Mouse (Mus musculus): ENCODE data around the gene Adam8. TPM values are rescaled to one million over a fixed set of nuclear protein-coding genes. Genes with fewer than 3 reads are reported as not detected.

Gene Adam8
- total RNA-seq, 2 experiments from 2014 or later, result 0.30 to 0.86 TPM

- DNase-seq, result no peak
- intact Hi-C loops (cut with DNase I), result no loop called here
Observed at GRCm38 (mm10) chr7:139980778-139981177, 11.6 kb downstream of the Adam8 start.

GRCm38 (mm10) chr7:139979011-139979719, 13.2 kb downstream of the Adam8 start:
- DNase-seq, result no peak
- intact Hi-C loops (cut with DNase I), result no loop called here

DNA sequence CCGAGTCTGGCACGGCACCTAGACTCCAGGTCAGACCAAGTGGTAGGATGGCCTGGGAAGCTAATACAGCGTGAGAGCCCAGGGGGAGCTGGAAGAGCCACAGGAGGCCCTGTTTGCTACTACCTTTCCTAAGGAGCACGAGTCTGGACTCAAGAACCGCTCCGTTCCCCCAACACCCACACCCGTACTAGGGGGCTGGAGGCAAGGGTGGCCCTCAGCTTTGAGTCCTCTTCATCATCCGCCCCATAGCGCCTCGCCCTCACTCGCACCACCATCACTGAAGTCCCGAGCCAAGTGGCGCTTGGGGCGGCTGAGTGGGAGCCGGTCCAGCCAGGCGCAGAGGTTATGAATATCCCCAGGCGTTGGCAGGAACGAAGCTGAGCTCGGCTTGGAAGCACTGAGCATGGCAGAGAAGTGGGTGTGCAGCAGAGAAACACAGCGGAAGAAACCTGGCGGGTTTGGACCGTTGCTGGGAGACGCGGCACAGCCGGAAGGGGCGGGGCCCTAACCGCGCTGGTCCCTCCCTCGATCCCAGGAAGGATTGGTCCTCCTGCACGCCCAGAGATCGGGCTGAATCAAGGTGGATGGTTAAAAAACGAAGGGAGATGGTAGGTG, 14.0 kb downstream of the Adam8 start, which contains the start of gene 6430531B16Rik:
Gene 6430531B16Rik (minus strand): TSS at position 478 of the 615 bp plus-strand sequence.
- intact Hi-C loops (cut with DNase I), result no loop called here
- DNase-seq, result peak; percentile 78 to 83

- DNase-seq, result no peak
- intact Hi-C loops (cut with DNase I), result no loop called here
Observed at GRCm38 (mm10) chr7:139975471-139975870, 16.9 kb downstream of the Adam8 start.

- no peak for DNase-seq
- intact Hi-C loops (cut with DNase I), result no loop called here
Observed at GRCm38 (mm10) chr7:139974307-139974706, 18.1 kb downstream of the Adam8 start.

- intact Hi-C loops (cut with DNase I), result no loop called here
- DNase-seq, result no peak
Observed at GRCm38 (mm10) chr7:139972923-139973331, 19.4 kb downstream of the Adam8 start.

GRCm38 (mm10) chr7:139971436-139971835, 20.9 kb downstream of the Adam8 start:
- no peak for DNase-seq
- intact Hi-C loops (cut with DNase I), result no loop called here

DNA sequence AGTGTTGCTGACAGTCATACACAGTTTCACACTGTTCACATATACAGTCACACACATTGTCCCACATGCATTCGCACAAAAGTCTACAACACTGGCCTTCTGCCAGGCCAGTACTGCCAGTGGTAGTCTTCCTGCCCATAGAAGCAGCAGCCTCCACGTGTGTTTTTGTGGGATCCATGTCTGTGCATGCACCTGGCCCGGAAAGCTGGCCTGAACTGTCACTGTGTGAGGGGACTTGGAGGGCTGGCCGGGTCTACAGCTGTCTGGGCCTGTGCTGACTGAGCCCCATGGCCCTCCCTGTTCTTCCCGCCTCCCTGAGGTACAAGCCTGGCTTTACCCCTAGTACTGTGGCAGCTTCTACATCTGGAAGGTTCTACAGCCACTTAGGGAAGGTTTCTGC, 21.4 kb downstream of the Adam8 start:
- intact Hi-C loops (cut with DNase I), result no loop called here
- no peak for DNase-seq

GRCm38 (mm10) chr7:139970216-139970919, 22.0 kb downstream of the Adam8 start:
- intact Hi-C loops (cut with DNase I), result no loop called here
- DNase-seq, result no peak

- peak; percentile 82 to 88 for DNase-seq
- intact Hi-C loops (cut with DNase I), result loop anchor here (1.0 to 5.0 kb wide), 3 partner anchors 25 to 173 kb away; no protein-coding TSS in a partner anchor
Observed at GRCm38 (mm10) chr7:139969348-139970130, 22.8 kb downstream of the Adam8 start.

DNA sequence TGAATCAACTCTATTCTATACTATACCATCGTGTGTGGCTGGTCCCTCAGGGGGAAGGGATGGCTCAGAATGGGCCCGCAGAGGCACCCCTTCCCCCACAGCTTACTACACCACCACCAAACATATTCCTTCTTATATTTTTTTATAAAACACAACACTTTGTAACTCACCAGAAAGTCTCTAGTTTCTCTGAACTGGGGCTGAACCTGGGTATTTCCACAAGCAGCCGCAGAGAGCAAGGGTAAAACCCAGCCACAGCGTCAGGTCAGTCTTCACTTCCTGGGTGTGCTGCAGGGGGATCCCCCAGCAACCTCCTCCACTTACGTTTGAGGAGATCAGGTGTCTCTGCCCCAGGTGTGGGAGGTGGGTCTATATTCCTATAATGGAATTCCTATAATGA, 23.9 kb downstream of the Adam8 start:
- DNase-seq, result no peak
- intact Hi-C loops (cut with DNase I), result loop anchor here (5.0 kb wide), 1 partner anchor 174 kb away; no protein-coding TSS in a partner anchor

DNA sequence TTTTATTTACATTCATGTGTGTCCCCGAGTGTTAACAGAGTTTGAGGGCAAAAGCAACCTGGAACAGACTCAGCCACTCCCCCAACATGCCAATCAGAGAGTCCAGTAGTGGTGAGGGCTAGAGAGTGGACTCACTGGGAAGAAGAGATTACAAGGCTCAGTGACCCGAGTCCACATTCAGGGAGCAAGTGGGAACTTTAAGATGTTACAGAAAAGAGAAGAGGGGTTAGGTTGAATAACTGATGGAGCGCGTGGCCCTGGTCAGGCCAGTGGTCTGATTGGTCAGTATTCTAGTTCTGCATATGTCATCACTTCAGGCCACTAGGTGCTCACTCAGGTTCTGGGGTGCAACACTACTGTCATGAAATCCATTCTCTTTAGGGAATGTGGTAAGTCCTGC, 25.2 kb downstream of the Adam8 start:
- intact Hi-C loops (cut with DNase I), result loop anchor here (5.0 kb wide), 1 partner anchor 175 kb away; no protein-coding TSS in a partner anchor
- no peak for DNase-seq

DNA sequence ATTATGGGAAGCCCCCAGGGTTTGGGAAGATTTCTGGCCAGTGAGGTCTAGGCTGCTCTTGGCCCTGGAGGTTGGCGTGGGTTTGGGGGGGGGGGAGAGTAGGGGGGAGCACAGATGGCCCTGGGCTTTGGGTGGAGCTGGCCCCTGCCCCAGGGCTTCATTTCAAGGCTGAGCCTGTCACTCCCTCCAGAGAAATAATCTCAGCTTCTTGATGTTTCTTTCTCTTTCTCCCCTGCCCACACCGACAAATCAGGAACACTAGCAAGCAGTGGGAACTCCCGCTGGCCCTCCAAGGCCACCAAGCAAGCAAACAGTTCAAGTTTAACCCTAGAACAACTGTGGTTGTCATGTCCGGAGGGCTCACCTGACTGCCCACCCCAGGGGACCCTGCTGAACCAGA, 28.5 kb downstream of the Adam8 start:
- no peak for DNase-seq
- intact Hi-C loops (cut with DNase I), result no loop called here

GRCm38 (mm10) chr7:139961141-139961540, 31.2 kb downstream of the Adam8 start:
- intact Hi-C loops (cut with DNase I), result no loop called here
- DNase-seq, result no peak

- no peak for DNase-seq
- intact Hi-C loops (cut with DNase I), result no loop called here
Observed at GRCm38 (mm10) chr7:139957958-139958357, 34.4 kb downstream of the Adam8 start.

GRCm38 (mm10) chr7:139957437-139957836, 34.9 kb downstream of the Adam8 start:
- intact Hi-C loops (cut with DNase I), result no loop called here

GRCm38 (mm10) chr7:139956658-139957057, 35.7 kb downstream of the Adam8 start:
- no peak for DNase-seq
- intact Hi-C loops (cut with DNase I), result no loop called here

More at GRCm38 (mm10) chr7:139957437-139957836, 34.9 kb downstream of the Adam8 start:
- no peak for DNase-seq

DNA sequence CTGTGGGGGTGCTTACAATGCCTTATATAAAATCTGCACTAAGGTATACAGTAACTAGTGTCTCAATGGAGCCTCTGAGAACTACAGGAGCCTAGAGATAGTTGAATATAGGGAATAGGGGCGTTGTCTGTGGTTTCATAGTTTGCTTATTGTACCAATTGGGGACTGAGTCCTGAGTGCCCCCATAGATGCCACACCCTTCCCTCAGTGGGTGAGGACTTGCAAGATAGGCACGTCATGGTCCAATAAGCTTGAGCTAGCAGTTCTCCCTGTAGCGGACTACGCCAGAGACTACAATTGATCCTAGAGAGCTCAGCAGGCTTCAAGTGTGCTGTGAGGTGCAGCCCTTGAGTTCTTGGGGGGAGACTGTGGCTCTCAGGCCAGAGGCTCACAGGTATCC, 36.9 kb downstream of the Adam8 start:
- DNase-seq, result no peak
- intact Hi-C loops (cut with DNase I), result no loop called here

DNA sequence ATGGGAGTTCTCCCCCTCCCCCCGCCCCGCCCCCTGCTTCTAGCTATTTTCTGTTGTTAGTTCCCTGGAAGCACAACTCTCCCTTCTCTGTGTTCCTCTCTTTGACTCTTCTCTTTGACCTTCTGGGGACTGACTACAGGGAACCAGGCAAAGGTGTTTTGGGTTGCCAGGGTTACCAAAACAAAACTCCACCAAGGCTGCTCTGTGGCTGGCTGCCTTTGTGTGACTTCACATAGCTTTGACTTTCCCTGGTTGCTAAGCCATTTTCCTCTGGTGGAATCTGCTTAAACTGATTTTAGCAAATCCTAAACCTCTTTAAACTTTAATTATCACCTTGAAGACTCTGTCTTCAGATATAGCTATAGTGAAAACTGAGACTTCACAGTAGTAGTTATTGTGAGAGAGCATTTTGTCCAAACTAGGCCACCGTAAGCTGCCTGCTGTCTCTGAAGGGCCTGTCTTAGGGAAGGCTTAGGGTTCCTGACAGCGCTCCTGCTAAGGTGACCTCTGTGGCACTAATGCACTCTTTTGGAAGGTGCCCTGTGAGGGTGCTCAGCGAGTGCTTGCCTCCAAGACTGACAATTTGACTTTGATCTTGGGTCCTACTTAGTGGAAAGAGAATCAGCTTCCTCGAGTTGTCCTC, 40.2 kb downstream of the Adam8 start:
- intact Hi-C loops (cut with DNase I), result no loop called here
- no peak for DNase-seq

GRCm38 (mm10) chr7:139951079-139951478, 41.3 kb downstream of the Adam8 start:
- DNase-seq, result peak in 1 of 2 experiments; percentile 15
- intact Hi-C loops (cut with DNase I), result no loop called here

Data from heart, postnatal 10 days (tissue).